Mouse (Mus musculus): ENCODE data around the gene Dusp16.

- TF ChIP-seq POLR2A (IDR thresholded peaks at IDR 0.05; ENCODE audit: borderline replicate concordance, extremely low read depth, insufficient read depth, insufficient read length, poor library complexity, severe bottlenecking) = no peak
- no peak for TF ChIP-seq CTCF (IDR thresholded peaks at IDR 0.05; ENCODE audit: borderline replicate concordance, extremely low read depth, insufficient read depth, insufficient read length)
Observed at GRCm38 (mm10) chr6:134760926-134761544, 31.4 kb downstream of the Dusp16 start.
